Mouse (Mus musculus): ENCODE measurements around the gene Chchd1. TPM values are rescaled to one million over a fixed set of nuclear protein-coding genes. Genes with fewer than 3 reads are reported as not detected.

The Chchd1 gene
- 7.5 and 9.7 TPM in 2 replicates for polyA plus RNA-seq (2012; rRNA removed; ENCODE audit: low replicate concordance)

DNA sequence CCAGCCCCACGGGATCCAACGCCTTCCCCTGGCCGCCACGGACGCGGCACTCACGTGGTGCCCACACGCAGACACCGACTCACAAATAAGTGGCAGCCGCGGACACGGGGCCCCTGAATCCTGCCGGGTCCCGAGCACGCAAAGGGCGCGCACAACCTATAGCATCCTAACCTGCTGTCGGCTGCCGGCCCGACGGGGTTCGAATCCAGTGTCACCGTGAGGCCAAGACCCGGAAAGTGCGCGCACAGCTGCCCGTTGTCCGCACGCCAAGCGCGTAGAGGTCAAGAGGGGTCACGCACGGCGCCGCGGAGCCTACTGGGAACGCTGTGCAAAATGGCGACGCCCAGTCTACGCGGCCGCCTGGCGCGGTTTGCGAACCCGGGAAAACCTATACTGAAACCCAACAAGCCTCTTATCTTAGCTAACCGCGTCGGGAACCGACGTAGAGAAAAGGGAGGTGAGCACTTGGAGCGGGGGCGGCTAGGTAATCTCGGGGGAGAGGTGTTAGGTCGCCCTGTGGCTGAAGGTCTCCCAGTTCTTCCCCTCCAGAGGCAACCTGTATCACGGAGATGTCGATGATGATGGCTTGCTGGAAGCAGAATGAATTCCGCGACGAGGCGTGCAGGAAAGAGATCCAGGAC, at the start of gene Chchd1:
Chchd1 (plus strand) TSS at position 266 of the 641 bp plus-strand sequence.

DNA sequence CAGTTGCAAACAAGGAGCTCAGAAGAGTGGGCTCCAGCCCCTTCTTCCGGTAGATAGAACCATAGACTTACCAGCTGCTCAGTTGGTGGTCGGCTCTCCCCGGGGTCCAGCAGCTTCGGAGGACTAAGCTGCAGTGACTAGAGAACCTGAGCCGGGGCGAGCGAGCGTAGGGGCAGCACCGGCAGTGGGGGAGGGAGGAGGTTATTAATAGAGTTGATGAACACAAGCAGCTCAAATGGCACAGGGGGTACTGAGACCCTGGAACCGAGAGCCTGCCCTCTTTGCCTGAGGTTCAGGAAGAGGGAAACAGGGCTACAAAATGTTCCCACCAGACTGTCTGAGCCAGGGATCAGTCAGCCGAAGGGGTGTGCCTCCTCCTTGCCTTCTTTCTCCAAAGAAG, 46.4 kb upstream of the Chchd1 start, which contains the start of gene Myoz1:
Myoz1 (minus strand) TSS at position 180 of the 400 bp plus-strand sequence.

DNA sequence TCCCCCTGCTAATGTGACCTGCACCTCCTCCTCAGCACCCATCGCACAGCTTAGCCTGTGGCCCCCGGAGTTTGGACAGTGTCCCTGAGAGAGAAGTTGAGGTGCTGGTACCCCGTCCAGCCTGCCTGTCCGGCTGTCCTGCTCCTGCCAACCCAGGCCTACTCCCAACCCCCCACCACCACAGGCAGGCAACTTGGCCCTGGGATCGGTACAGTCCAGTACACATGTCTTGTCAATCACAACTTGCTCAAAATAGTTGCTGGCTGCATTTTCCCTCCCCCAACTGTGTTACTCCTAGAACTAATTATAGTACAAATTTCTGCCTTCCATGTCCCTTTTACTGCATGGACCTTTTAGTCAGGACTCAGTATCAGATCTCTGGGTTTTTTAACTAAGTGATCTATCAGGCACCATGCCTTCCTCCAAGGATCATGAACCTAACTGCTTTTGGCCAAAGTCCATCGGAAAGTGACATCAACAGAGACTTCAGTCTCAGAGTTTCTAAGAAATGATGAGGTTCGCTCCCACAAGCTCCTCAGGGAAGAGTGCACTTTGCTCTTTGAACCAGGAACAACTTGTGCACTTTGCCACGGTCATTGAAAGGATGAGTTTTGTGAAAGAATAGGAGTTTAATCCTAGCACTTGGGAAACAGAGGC, 34.5 kb upstream of the Chchd1 start, which contains the start of gene Synpo2l:
Synpo2l (minus strand) TSS at position 201 of the 657 bp plus-strand sequence.

DNA sequence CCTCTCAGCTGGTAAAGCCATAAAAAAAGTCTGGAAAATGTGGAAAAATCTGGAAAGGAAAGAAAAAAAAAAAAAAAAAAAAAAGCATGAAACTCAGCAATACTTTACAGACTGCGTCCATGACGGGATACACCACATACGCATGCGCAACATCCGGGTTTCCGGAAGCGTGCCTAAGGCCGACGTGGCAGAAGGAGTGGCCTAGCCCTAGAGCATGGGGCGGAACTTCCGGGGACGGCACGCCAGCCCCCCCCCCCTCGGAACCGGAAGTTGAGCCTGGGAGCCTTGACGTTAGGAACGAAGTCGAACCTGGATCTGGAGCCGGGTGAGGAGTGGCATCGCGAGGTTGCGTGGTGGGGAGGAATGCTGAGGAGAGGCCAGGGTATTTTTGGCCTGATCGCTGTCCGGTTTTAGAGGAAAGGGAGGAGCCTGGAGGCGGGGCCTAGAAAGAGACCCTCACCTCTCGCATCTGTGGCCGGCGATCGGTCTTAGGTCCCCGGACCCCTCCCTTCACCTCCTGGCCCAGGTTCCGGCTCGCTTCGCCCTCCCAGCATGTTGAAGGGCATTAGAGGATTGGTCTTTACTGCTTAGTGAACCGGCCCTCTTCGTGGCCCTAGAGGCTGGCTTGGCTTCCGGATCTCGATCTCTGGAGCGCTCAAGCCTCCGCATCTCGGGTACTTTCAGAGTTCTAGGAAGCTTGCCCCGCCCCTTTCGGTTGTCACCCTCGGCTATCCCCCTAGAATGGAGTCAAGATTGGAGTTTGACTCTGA, 28.6 kb upstream of the Chchd1 start, which contains the start of gene Sec24c:
Sec24c (plus strand) TSS at position 245 of the 770 bp plus-strand sequence.

DNA sequence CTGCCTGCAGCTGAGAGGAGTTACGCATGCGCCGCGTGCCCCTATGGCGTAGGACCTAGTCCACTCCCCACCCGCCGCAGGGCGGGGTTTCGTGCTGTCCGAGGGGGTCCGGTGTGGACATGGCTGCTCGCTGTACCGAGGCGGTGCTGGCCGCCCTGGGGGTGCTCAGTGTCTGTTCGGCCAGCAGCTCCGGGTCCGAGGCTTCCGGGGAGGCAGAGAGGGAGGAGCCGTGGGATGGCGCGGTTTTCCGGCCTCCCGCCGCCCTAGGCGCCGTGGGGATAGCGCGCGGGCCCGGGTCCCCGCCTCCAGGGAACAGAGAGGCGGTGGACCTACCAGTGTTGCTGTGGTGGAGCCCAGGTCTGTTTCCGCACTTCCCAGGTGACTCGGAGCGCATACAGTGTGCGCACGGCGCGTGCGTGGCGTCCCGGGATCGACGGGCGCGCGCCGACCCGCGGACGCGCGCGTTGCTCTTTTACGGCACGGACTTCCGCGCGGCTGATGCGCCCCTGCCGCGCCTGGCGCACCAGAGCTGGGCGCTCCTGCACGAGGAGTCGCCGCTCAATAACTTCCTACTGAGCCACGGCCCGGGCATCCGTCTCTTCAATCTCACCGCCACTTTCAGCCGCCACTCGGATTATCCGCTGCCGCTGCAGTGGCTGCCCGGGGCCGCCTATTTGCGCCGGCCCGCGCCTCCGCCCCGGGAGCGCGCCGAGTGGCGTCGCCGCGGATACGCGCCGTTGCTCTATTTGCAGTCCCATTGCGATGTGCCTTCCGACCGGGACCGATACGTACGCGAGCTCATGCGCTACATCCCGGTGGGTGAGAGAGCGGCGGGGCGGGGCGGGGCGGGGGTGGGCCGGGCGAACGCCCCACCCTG, 7.7 kb upstream of the Chchd1 start, which contains the start of gene Fut11:
Fut11 (plus strand) TSS at position 85 of the 877 bp plus-strand sequence.

DNA sequence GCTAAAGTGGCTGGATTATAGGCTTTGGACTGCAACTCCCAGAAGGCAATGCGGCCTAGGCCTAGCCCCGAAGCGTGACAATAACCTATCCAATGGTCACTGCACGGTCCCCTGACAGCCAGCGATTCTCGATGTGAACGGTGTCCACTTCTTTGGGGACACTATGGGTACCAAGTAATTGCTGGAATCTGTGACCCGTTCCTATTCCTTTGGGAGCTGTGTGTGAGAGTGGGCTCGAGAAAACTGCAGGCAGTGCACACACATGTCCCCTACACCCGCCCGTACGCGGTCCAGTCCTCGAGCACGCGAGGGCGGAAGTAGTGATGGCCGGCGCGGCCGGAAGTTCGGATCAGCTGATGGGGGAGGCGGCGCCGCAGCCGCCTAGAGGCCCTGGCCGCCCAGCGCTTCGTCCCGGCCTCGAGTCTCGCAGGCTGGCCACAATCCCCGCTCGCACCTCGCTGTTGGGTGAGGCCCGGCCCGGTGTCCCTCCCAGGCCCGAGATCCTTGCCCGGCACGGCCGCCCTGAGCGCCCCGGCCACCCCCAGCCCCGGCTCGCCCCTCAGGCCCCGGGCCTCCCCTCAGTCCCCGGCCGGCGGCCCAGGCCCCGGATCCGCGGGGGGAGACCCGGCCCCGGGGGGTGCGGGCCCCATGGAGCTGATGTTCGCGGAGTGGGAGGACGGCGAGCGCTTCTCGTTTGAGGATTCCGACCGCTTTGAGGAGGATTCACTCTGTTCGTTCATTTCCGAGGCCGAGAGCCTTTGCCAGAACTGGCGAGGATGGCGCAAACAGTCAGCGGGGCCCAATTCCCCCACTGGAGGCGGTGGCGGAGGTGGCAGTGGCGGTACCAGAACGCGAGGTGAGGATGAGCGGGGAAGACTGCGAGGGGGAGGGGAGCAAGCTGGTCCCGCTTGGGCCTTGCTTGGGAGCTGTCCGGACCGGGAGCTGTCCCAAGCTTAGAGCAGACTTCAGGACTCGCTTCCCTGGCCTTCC, 4.7 kb downstream of the Chchd1 start, which contains the start of gene Zswim8:
Zswim8 (plus strand) TSS at position 352 of the 990 bp plus-strand sequence.

DNA sequence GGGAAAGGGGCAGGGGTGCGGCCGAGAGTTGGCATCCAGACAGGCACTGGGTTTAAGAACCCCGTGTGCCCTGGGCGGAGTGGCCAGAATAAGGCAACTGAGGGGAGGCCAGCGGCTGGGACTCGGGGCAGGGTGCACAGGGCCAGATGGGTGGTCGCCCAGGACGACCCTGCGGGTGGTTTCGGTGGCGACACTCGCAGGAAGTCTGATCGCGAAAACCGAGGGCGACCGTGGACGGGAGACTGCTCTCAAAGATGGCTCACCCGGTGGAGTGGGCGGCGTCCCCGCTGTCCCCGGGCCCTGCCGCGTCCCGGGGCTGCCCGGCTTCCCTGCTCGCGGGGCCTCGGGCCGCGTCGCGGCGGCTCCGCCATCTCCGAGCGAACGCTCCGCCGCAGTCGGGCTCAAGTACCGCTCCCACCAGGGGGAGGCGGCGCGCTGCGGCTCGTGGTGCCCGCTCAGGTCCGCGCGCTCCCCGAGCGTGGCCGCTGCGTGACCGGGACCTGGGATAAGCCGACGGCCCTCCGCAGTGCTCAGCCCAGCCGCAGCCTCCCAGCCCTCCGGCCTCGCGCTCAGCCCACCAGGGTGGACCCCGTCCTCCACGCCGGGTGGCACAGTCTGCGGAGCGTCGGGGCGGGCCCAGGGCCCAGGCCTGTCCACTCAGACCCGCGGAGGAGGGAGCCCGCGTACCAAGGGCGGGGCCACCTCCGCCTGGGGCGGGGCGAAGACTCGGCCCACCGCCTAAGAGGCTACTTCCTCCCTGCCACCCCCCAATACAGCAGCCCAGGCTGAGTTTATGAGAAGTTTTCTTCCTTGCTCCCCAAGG, 31.4 kb downstream of the Chchd1 start, which contains the start of gene Ndst2:
Ndst2 (minus strand) TSS at position 611 of the 823 bp plus-strand sequence.

Other genes with a start within 250 kb of the Chchd1 start
- gene Anxa7, start 222.9 kb upstream of the Chchd1 start, polyA plus RNA-seq (2012; rRNA removed; ENCODE audit: low replicate concordance), result 39.4 and 48.4 TPM in 2 replicates
- gene Mss51, start 206.1 kb upstream of the Chchd1 start, polyA plus RNA-seq (2012; rRNA removed; ENCODE audit: low replicate concordance), result 0.06 and 0.23 TPM in 2 replicates
- 1.1 and 1.2 TPM in 2 replicates for gene Ppp3cb, start 156.4 kb upstream of the Chchd1 start, polyA plus RNA-seq (2012; rRNA removed; ENCODE audit: low replicate concordance)
- gene Usp54, start 61.9 kb upstream of the Chchd1 start, polyA plus RNA-seq (2012; rRNA removed; ENCODE audit: low replicate concordance), result 0.79 and 2.2 TPM in 2 replicates
- not detected in 2 replicates for gene Myoz1, start 46.5 kb upstream of the Chchd1 start, polyA plus RNA-seq (2012; rRNA removed; ENCODE audit: low replicate concordance)
- 0.07 TPM in 2 replicates for gene Synpo2l, start 34.7 kb upstream of the Chchd1 start, polyA plus RNA-seq (2012; rRNA removed; ENCODE audit: low replicate concordance)
- gene Sec24c, start 28.7 kb upstream of the Chchd1 start, polyA plus RNA-seq (2012; rRNA removed; ENCODE audit: low replicate concordance), result 197 and 317 TPM in 2 replicates
- gene Fut11, start 8.0 kb upstream of the Chchd1 start, polyA plus RNA-seq (2012; rRNA removed; ENCODE audit: low replicate concordance), result 8.1 and 12.3 TPM in 2 replicates
- gene Zswim8, start 4.5 kb downstream of the Chchd1 start, polyA plus RNA-seq (2012; rRNA removed; ENCODE audit: low replicate concordance), result 125 and 136 TPM in 2 replicates
- gene Ndst2, start 31.6 kb downstream of the Chchd1 start, polyA plus RNA-seq (2012; rRNA removed; ENCODE audit: low replicate concordance), result 15.7 and 28.6 TPM in 2 replicates
- gene Camk2g, start 91.1 kb downstream of the Chchd1 start, polyA plus RNA-seq (2012; rRNA removed; ENCODE audit: low replicate concordance), result 9.1 and 10.5 TPM in 2 replicates
- 1.5 and 2.0 TPM in 2 replicates for gene Plau, start 133.7 kb downstream of the Chchd1 start, polyA plus RNA-seq (2012; rRNA removed; ENCODE audit: low replicate concordance)
- 9.9 and 17.5 TPM in 2 replicates for gene Vcl, start 226.4 kb downstream of the Chchd1 start, polyA plus RNA-seq (2012; rRNA removed; ENCODE audit: low replicate concordance)